Mouse (Mus musculus) thymus, postnatal 25 days (tissue): ENCODE data around the gene Fbxo8.
A peak's percentile ranks its signal among the peaks of the same experiment; 100 is the strongest.

ENCODE experiments used
- DNase-seq: peaks from one replicate; pipeline ENCODE4 v3.0.0; 2022

Fbxo8 gene

DNA sequence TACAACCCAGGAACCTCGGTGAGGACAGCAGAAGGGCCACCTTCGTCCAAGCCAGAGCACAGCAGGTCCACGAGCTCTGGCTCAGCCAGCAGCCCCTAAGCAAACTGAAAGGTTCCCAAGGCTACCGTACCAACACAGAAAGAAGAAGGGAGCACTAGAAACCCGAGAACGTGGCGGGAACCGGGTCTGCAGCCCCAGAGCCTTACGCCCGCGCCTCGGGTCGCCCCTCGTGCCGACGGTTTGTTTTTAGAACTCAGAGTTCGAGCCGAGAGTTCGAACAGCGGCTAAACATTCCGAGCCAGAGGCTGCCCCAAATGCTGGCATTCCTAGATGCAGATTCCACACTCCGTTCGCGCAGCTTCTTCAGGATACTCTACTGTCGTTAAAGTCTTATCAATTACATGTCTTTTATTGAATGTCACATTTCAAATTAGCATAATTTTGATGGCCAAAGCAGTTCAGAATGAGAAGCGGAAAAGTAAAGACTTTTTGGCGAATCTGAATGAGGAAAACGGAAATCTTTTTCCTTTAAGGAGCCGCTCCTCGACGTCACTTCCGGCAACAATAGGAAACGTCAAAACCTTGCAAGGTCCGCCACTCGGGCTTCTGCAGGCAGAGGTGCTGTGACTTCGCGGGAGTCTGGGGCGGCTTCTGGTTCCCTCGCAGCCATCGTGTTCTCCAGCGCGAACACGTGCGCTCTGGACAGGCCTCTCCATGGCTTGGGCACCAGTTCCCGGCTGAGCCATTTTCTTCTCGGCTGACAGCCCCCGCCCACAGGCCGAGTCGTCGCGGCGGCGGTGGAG, at the start of gene Fbxo8, which contains the start of gene Cep44:
Gene Fbxo8, plus strand, starts transcription at position 533 of the 803 bp plus-strand sequence.
Gene Cep44, minus strand, starts transcription at position 490 of the 803 bp plus-strand sequence.
- DNase-seq = peak; percentile 82

DNA sequence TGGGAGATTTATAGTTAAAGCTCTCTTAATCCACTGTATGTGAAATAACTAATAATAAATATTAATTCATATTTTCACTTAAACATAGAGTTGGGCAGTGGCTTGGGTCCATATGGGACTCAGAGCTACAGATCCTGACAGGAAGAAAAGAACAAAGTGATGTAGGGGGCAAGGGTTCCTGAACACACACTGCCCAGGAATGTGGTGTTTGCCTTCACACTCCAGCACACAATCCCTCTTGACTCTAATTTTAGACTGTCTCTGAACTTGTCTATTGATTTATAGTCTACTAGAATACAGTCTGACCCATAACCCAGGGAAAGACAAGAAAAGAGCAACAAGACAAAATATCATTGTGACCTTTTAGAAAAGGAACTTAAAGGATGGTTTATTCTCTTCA, 49.0 kb upstream of the Fbxo8 start:
- DNase-seq = no peak

DNA sequence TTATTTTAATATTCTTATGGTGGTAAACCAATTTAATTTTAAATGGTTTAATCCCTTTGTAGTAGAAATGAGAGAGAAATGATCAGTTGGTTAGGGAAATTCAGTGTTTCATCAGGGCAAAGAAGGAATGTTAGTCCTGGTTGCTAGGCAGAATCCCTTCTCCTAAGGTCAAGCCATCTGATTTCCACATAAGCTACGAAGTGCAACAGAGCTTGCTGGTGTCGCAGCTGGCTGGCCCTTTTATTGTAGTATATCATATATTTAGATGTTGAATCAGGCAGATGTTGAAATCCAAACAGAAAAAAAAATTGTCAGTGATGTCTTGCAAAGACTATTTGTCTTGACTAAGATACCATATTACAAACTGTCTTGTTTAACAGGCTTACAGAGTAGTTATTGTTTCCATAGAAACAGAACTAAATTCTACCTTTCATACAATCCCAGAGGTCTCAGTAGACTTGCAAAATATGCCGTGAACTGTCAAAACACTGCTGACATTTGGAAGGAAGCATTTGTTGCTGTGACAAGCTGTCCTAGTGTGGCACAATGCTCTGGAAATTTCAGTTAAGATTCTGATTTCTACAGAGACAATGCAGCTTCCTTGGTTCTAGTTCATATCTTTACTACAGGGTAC, 42.5 kb upstream of the Fbxo8 start:
- DNase-seq = no peak

DNA sequence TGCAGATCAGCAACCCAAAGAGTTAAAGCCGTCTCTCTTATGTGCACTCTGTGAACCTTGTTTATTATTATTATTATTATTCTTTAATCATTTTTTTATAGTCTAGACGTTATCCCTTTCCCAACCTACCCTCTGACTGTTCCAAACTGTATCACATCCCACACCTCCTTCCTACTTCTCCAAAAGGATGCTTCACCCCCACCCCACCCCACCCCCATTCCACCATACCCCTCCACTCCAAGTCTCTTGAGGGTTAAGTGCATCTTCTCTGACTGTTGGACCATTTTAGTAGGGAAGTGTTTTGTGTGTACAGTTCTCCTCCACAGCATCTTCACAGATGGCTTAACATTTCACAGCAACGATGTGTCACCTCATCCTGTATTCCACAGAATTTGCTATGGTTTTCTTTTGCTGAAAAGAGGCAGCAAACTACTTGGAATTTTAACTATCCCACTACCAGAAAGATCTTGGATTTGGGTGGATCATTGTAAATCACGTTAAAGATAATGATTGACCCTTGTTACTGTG, 41.9 kb upstream of the Fbxo8 start:
- DNase-seq = no peak

DNA sequence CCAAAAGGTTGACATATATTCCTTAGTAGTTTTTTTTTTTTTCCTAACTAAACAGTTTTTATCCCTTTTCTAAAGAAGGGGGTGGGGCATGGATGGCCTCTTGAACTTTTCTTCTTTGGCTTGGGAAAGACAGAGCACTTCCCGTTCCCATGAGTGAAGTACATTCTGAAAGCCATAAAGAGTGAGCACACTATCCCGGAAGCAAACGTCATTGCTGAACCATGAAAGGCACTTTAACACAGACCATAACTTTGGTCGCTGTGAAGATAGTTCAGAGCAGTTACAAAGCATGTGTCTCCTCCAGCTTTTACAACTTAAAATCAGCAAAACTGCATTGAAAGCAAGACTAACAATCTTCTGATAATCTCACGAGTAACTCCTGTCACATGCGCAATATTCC, 32.0 kb upstream of the Fbxo8 start:
- no peak for DNase-seq

DNA sequence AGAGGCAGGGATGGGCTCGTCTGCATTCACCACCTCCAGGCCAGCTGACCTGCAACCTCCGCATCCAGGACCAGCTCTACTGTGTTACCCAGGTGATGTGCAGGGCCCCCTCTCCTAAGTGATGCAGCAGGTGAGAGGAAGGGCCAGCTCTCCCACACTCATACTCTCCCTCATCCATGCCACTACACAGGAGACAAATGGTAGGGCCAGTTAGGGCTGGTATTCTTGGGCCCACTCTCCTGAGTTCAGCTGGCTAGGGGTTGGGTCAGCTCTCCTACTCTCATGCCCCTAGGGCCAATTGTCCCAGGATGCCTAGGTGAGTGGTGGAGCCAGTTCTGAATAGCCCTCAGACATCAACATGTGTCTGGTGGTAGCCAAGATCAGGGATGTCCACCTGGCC, 30.6 kb upstream of the Fbxo8 start:
- no peak for DNase-seq

DNA sequence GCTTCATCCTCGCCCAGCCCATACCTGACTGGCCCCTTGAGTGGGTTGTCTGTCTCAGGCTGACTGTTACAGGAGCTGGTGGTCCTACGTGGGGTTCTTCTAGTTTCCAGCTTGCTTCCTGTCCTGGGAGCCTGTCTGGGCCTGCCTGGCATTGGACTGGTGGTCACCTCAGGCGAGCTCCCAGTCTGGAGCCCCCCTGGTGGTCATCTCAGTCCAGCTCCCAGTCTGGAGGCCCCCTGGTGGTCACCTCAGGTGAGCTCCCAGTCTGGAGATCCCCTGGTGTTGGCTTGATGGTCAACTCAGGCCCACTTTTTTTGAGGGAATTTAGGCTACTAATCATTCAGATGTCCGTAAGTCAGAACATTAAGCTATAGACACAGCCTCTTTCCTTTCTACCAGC, 29.8 kb upstream of the Fbxo8 start:
- no peak for DNase-seq

DNA sequence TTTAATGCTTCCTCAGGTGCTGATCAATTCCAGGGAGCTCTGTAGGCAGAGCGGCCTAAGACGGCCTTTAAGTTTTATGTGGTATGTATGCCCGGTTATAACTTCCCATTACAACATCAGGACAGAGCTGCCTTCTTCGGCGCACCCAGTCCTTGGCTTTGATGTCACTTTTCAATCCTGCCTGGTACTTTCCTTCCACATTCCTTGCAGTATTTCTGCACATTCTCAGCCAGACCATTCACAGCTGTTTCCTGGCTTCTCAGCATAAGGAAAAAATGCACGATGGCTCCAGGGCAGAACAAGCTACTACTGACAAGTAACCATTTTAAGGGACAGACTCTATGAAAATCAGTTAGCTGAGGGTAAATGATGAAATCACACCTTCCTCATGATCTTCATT, 22.0 kb upstream of the Fbxo8 start:
- DNase-seq = no peak

DNA sequence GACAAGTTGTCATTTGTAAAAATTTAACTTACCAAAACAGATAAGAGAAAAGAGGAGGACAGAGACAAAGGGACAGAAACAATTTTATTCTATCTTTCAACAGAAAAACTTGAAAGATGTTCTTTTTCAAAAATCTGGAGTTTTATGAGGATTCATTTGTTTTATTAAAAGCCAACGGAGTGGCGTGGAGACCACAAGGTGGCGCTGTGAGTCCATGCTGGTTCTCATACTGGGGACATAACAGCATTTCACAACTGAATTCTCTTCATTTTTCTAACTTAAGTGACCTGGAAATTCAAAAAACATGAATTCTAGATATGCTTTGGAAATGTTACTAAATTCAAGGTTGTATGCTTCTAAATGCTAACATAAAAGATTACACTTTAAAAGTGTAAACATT, 20.5 kb upstream of the Fbxo8 start:
- DNase-seq = peak; percentile 41

DNA sequence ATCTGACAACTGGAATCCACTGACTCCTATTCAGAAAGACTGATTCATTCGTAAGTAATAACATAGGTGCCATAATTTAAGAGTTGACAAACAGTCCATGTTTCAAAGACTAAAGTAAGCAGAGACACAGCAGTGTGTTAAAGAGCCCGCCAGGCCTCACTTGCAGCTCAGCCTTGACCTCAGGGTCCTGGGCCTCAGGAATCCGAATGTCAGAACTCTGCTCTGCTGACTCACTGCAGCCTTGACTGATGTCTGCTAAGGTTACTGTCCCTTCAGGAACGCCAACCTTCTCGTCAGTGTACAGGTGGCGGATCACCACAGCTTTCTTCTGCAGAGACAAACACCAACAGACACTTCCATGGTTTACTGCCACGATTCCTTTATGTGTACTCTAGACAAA, 10.2 kb upstream of the Fbxo8 start:
- DNase-seq = no peak

DNA sequence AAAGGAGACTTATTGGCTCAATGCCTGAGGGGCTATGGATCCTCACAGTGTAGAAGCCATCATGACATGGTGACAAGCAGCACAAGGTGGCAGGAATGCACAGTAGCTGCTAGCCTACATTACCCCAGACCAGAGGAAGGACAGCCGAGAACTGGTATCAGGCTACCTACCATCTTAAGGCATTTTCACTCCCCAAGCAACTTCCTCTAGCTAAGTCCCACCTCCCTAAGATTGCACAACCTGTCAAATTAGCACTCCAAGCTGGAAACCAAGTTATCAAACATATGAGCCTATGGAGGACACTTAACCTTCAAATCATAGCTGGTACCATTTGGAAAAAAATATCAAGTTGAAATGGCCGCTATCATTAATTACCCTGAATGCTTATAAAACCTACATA, 3.0 kb upstream of the Fbxo8 start:
- DNase-seq = no peak

DNA sequence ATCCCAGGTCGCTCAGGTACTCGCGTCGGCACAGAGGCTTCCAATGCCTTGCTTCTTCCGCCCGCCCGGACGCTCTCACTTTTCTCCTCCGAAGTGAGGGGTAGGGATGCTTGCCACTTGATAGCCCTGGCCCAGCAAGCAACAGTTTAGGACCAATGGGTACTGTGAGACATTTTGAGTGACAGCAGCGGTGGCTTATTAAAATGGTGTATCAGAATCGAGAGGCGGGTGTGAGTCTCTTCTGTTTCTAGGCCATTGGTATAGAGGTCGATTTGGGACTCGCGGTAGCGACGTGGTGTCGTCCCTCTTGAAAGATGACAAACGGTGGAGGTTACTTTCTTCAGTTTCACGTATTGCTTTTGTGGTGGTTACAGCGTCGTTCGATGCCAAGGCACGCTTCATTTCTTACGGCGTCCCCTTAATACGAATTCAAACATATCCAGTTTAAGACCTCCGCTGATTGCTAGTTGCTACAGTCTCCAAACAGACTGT, 517 bp downstream of the Fbxo8 start:
- peak; percentile 88 for DNase-seq

DNA sequence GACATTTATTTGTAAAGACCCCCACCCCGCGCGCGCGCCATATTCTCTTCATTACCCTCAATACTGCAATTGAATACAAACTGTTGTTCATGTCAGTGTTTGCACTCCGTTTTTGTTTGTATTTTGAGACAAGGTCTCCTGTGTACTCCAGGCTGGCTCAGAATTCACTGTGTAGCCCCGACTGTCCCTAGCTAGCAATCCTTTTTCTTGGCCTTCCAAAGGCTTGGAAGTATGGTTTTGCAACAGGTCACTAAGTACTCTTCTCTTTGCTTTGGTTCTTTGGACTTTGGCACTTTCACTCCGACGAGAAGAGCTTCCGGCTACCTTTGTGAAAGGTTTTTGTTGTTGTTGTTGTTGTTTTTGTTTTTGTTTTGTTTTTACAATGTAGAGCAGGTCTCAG, 1.2 kb downstream of the Fbxo8 start:
- DNase-seq = peak; percentile 5

DNA sequence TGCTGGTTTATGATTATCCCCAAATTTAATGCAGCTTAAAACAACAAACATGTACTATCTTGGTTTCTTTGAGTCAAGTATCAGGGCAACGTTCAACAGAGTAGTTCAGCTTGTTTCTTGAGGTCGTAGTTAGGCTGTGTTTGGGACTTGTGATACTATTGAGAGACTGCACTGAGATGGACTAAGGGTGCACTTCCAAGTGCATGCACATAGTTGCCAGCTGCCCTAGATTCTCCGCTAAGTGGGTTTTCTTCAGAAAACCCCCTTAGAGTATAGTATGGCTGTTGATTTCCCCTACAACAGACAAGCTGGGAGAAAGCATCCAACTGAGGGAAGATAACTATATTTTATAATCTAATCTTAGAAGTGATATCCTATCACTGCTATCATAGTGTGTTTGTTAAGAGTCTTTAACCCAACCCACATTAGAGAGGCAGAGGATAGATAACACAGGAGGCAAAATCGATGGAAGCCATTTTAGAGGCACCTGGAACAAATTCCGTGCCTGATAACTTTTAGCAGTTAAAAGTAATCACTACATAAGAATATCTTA, 1.7 kb downstream of the Fbxo8 start:
- DNase-seq = no peak

DNA sequence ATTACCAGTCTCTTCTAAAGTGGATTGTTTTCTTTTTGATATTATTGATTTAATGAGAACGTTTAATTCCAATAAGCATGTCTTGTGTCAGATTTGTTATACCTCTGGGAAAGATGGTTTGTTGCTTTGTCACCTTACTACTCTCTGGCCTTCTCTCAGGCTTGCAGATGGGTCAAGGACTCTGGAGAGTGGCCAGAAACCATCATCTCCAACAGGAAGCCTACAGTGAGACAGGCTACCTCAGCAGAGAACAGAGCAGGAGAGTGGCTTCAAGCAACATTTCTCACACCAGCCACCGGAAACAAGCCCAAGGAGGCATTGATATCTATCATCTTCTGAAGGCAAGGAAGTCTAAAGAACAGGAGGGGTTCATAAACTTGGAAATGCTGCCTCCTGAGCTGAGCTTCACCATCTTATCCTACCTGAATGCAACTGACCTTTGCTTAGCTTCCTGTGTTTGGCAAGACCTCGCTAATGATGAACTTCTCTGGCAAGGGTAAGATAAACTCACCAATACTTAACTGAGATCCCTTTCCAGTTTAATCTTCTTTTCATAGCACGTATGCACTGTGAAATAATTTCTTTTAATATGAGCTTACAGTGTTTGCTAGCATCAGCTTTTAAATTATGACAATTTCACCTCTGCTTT, 13.6 kb downstream of the Fbxo8 start:
- DNase-seq = no peak

DNA sequence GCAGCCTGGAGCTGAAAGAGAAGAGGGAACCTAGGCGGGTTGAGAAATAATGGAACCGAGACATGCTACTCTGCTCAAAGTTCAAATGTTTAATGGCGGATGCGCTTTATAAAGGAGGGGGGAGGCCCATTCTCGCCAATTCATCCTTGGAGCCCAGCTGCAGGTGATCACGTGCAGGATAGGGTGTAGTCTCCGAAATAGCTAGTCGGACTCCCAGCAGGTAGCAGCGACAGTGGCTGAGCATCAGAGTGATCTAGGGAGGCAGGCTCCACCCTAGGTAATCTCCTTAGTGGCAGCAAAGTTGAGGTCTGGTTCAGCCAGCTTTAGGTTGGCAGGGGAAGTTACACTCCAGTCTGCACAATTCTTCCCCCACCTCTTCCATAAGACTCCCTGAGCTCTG, 16.0 kb downstream of the Fbxo8 start:
- no peak for DNase-seq

DNA sequence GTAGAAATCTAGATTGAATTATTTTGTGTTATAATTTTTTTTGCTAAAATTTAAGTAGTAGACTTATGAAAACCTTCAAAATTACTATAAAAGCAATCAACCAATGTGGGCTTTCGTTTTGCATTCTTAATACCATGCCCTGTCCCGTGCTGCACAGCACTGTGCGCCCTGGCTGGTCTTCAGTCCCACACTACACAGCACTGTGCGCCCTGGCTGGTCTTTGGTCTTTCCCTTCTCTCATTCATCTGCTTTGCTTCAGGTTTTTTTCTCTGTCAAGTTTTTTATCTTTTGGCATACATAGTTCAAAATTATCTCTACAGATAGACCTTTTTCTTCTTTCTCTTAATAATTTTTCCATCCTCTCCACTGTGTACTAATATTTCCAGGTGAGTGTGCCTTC, 30.0 kb downstream of the Fbxo8 start:
- no peak for DNase-seq

DNA sequence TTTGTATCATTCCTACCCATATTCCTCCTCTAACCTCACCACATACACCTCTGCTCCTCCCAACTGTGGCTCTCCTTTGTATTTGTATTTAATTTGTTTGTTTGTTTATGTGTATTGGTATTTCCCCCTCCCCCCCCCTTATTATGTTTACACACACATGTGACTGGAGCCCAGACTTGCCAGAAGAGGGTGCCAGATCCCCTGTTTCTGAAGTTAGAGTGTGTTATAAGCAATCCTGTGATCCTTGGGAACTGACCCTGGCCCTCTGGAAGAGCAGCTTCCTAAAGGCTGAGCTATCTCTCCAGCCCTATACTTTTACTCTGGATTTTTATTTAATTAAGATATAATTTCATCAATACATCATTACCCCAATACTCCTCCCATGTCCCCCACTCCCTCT, 32.0 kb downstream of the Fbxo8 start:
- peak; percentile 15 for DNase-seq

DNA sequence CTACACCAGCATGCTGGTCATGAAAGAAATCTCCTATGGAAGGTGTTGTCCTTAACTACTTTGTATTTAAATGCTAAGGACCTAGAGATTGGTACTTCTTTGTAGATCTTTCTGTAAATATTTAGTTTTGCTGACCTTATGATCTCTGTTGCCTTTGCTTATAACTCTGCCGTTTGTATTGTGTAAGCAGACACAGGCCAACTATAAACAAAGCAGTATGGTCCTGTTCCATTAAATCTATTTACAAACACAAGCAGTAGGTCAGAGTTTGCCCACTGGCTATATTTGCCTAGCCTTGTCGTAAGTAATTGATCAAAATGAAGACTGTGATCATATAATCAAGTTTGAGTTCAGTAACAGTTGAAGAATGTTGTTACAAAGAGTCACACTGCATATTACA, 38.1 kb downstream of the Fbxo8 start:
- no peak for DNase-seq

DNA sequence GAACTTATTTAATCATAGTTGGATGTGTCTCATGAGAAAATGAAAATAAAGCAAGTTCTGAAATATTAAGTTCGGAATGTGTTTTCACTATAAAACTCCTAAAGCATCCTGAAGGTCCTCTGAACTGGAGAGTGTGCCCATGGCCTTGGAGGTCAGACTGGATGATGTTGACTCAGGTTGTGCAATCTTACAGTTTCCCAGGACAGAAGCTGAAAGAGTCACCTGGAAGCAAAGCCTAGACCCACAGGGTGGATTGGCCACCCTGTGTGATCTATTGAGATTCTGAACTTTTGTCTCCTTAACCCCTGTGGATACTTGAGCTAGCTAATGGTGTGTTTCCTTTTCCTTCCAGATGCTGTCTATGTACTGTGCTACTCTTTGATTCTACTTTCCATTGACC, 40.2 kb downstream of the Fbxo8 start:
- no peak for DNase-seq

DNA sequence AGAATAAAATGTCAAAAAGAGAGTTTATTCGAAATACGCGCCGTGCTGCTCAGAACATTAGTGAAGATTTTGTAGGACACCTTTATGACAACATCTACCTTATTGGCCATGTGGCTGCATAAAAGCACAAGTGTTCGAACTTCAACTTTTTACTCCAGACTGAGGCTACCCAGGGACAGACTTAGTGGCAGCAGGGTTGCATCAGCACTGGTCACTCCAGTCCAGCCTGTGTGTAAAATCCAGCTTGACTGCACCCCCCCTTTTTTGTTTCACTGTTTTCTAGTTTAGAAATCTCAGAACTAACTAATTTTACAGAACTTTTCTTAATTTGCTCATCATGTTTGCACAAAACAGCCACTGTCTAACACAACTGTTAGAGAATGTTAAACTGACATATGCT, 40.6 kb downstream of the Fbxo8 start:
- DNase-seq = no peak

DNA sequence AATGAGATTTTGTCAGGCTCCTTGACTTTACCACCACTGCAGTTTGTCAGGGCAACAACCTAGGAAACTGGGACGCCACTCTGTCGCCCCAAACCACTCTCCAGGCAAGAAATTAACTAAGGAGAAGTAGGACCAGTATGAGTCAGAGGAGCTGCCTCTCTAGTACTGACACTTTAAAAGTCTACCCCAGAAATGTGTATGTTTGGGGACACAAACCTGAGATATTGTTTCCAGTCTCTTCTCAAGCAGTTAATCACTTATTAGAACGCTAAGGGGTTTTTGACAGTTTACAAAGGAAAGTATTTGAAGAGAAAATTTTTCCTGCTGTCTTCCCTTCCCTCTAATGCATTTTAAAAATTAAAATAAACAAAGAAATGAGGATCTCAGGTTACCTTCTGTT, 55.6 kb downstream of the Fbxo8 start:
- no peak for DNase-seq

DNA sequence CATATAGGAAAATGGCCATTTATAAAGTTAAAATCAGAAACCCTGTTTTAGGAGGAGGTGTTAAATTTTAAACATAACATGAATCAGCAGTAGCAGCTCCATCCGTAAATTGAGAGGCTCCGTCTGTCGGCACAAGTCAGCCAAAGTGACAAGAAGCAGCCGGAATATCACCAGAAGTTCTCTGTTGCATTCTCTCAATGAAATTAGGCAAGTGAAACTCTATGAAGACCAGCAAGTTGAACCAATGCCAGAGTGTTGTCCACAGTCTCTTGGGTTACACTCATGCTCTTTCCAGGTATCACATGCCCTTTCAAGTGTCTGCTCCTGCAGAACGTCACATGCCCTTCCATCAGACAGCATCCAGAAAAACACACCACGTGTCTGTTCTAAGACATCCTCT, 60.8 kb downstream of the Fbxo8 start:
- no peak for DNase-seq
